8 mouse cellular contexts compared by ENCODE assay signal in genomic region chr10:126956692-126957358, GRCm38 (mm10). TPM values are rescaled to one million over a fixed set of nuclear protein-coding genes. Genes with fewer than 3 reads are reported as not detected.
DNase-seq lines count a peak whose midpoint lies in the region; ATAC-seq and TF ChIP-seq lines count a peak whose summit lies in the region.

No protein-coding gene starts in this region.

- H3K9ac ChIP-seq in kidney, embryonic 14.5 days (ENCODE audit: low read depth, low read length), result peak overlapping the region; percentile 8; the same call in 1 of the 2 replicates
- H3K9ac ChIP-seq in forebrain, embryonic 16.5 days (replicated peaks; ENCODE audit: low read depth, low read length), result peak overlapping the region; percentile 30
- H3K9ac ChIP-seq in midbrain, embryonic 15.5 days, result peak overlapping the region; percentile 15; the same call in 1 of the 2 replicates

- ATAC-seq in kidney, embryonic 14.5 days (ENCODE audit: low FRiP score, low TSS enrichment), result no peak
- ATAC-seq in forebrain, embryonic 16.5 days, result peak; percentile 47
- peak; percentile 46 for ATAC-seq in midbrain, embryonic 15.5 days (replicated peaks)

- no peak for TF ChIP-seq CTCF in cortical plate, adult 2 months (IDR thresholded peaks at IDR 0.05; ENCODE audit: extremely low read depth, insufficient read depth, low read length)

- H3K4me1 ChIP-seq in kidney, embryonic 14.5 days (ENCODE audit: control insufficient read depth, insufficient read depth, low read length), result peaks cover 17% of the 10 kb centered on the region
- peaks cover 17% of the 10 kb centered on the region for H3K4me1 ChIP-seq in cortical plate, adult 2 months (ENCODE audit: control insufficient read depth, insufficient read depth, low read length)
- H3K4me1 ChIP-seq in forebrain, embryonic 16.5 days (replicated peaks; ENCODE audit: control insufficient read depth, insufficient read depth, low read length), result peaks cover 17% of the 10 kb centered on the region
- peaks cover 17% of the 10 kb centered on the region for H3K4me1 ChIP-seq in midbrain, embryonic 15.5 days

- no peak for DNase-seq in kidney, adult 9 months
- no peak for DNase-seq in thymus, postnatal 14 days
- no peak for DNase-seq in thymus, postnatal 10 days (ENCODE audit: low spot score in 2 of 2)
- no peak for DNase-seq in spleen, adult 18-20 months

- no peaks in the 10 kb centered on the region for H3K9me3 ChIP-seq in kidney, embryonic 14.5 days (ENCODE audit: control insufficient read depth, low read length)
- no peaks in the 10 kb centered on the region for H3K9me3 ChIP-seq in forebrain, embryonic 16.5 days (ENCODE audit: control insufficient read depth, low read length)
- no peaks in the 10 kb centered on the region for H3K9me3 ChIP-seq in midbrain, embryonic 15.5 days

- peak overlapping the region; percentile 26; the same call in 1 of the 2 replicates for H3K4me2 ChIP-seq in kidney, embryonic 14.5 days (replicated peaks; ENCODE audit: low read depth, low read length)
- peak overlapping the region; percentile 31 for H3K4me2 ChIP-seq in forebrain, embryonic 16.5 days (ENCODE audit: low read length)
- H3K4me2 ChIP-seq in midbrain, embryonic 15.5 days, result peak overlapping the region; percentile 46

- H3K36me3 ChIP-seq in kidney, embryonic 14.5 days (ENCODE audit: control insufficient read depth, insufficient read depth, low read length), result no peaks in the 10 kb centered on the region
- H3K36me3 ChIP-seq in forebrain, embryonic 16.5 days (ENCODE audit: control insufficient read depth, insufficient read depth), result no peaks in the 10 kb centered on the region
- no peaks in the 10 kb centered on the region for H3K36me3 ChIP-seq in midbrain, embryonic 15.5 days (replicated peaks)

- no peak for TF ChIP-seq POLR2A in cortical plate, adult 2 months (IDR thresholded peaks at IDR 0.05; ENCODE audit: extremely low read depth, insufficient read depth, low read length)

- 25% methylated on average over 15 of the region's 15 CpGs for WGBS in kidney, embryonic 14.5 days
- 3% methylated on average over 15 of the region's 15 CpGs for WGBS in forebrain, embryonic 16.5 days
- 2% methylated on average over 15 of the region's 15 CpGs for WGBS in midbrain, embryonic 15.5 days

- no peaks in the 10 kb centered on the region for H3K27me3 ChIP-seq in kidney, embryonic 14.5 days (ENCODE audit: control insufficient read depth, insufficient read depth, low read length)
- no peaks in the 10 kb centered on the region for H3K27me3 ChIP-seq in forebrain, embryonic 16.5 days (replicated peaks; ENCODE audit: control insufficient read depth, insufficient read depth, low read length)
- no peaks in the 10 kb centered on the region for H3K27me3 ChIP-seq in midbrain, embryonic 15.5 days (replicated peaks)

- no peak overlapping the region for H3K4me3 ChIP-seq in kidney, embryonic 14.5 days (ENCODE audit: low read length)
- no peak overlapping the region for H3K4me3 ChIP-seq in cortical plate, adult 2 months (ENCODE audit: insufficient read depth, low read length)
- no peak overlapping the region for H3K4me3 ChIP-seq in forebrain, embryonic 16.5 days (replicated peaks; ENCODE audit: low read length)
- H3K4me3 ChIP-seq in midbrain, embryonic 15.5 days, result 0 out of 2 replicates have a peak overlapping the region, but pooled peaks have one; percentile 15

- H3K27ac ChIP-seq in kidney, embryonic 14.5 days (ENCODE audit: low read depth, low read length), result peak overlapping the region; percentile 48
- peak overlapping the region; percentile 90 for H3K27ac ChIP-seq in cortical plate, adult 2 months (ENCODE audit: insufficient read depth, low read length)
- peak overlapping the region; percentile 76 for H3K27ac ChIP-seq in forebrain, embryonic 16.5 days (ENCODE audit: low read length)
- peak overlapping the region; percentile 81 for H3K27ac ChIP-seq in midbrain, embryonic 15.5 days

RNA-seq across cellular contexts. Expression of gene Ctdsp2, which starts 21.7 kb away (rescaled TPM):
- 81.1 and 112 TPM in 2 replicates for polyA plus RNA-seq in kidney, embryonic 14.5 days (2014; fragmentation: Nextera tagmentation; extraction: Ambion mirVana)
- polyA plus RNA-seq in cortical plate, adult 2 months (2012; rRNA removed), result 76.5 TPM in 2 replicates
- polyA plus RNA-seq in forebrain, embryonic 16.5 days (2015; fragmentation: Nextera tagmentation; extraction: Ambion mirVana), result 22.9 and 27.6 TPM in 2 replicates
- 16.5 and 18.6 TPM in 2 replicates for polyA plus RNA-seq in midbrain, embryonic 15.5 days (2015; fragmentation: Nextera tagmentation; extraction: Ambion mirVana)

RNA-seq across cellular contexts. Expression of gene Avil, which starts 43.7 kb away (rescaled TPM):
- 0.19 and 0.20 TPM in 2 replicates for polyA plus RNA-seq in kidney, embryonic 14.5 days (2014; fragmentation: Nextera tagmentation; extraction: Ambion mirVana)
- 0.11 and 0.19 TPM in 2 replicates for polyA plus RNA-seq in cortical plate, adult 2 months (2012; rRNA removed)
- polyA plus RNA-seq in forebrain, embryonic 16.5 days (2015; fragmentation: Nextera tagmentation; extraction: Ambion mirVana), result 0.15 and 0.40 TPM in 2 replicates
- polyA plus RNA-seq in midbrain, embryonic 15.5 days (2015; fragmentation: Nextera tagmentation; extraction: Ambion mirVana), result 2.2 and 3.2 TPM in 2 replicates

RNA-seq across cellular contexts. Expression of gene Atp23, which starts 55.7 kb away (rescaled TPM):
- 22.7 and 26.8 TPM in 2 replicates for polyA plus RNA-seq in kidney, embryonic 14.5 days (2014; fragmentation: Nextera tagmentation; extraction: Ambion mirVana)
- polyA plus RNA-seq in cortical plate, adult 2 months (2012; rRNA removed), result 10.3 and 10.4 TPM in 2 replicates
- polyA plus RNA-seq in forebrain, embryonic 16.5 days (2015; fragmentation: Nextera tagmentation; extraction: Ambion mirVana), result 10.0 and 10.5 TPM in 2 replicates
- 12.2 and 13.3 TPM in 2 replicates for polyA plus RNA-seq in midbrain, embryonic 15.5 days (2015; fragmentation: Nextera tagmentation; extraction: Ambion mirVana)
